Mouse (Mus musculus) B cell, adult (primary cell): Measurements from ENCODE around the gene Erv3. TPM values are rescaled to one million over a fixed set of nuclear protein-coding genes. Genes with fewer than 3 reads are reported as not detected.

Experiments
- total RNA-seq: library from RNA; stranded (reverse); gene quantifications from 4 replicates; pipeline ENCODE4 v1.2.4, GENCODE M21; 2023; ENCODE audit not compliant: inconsistent age

The Erv3 gene
- not detected in 4 replicates for total RNA-seq

DNA sequence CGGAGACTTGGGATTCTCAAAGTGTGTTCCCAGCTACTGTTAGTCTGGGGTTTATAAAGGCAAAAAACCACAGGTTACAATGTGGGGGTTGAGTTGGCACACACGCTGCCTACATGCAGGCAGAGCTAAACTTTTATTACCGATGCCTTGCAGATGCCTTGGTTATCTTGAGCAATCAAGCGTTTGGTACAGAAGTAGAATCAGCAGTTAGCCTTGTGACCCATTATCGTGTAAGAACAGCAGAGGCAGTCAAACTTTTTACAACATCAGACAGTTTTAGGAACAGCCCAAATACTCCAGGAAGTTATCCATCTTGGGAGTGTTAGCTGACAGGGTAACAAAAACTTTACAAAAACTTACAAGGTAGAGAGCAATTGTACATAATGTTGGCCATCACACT, at the start of gene Erv3:
TSS of gene Erv3 (minus strand) at position 27 of the 400 bp plus-strand sequence.

Other genes with a start within 250 kb of the Erv3 start
- 5.0 to 6.2 TPM (median 5.2 TPM) in 4 replicates for gene Prnp, start 50.2 kb upstream of the Erv3 start, total RNA-seq
- gene Prn, start 50.2 kb upstream of the Erv3 start, total RNA-seq = not detected in 4 replicates
- gene Prnd, start 91.1 kb upstream of the Erv3 start, total RNA-seq = not detected in 4 replicates
- 215 to 231 TPM (median 225 TPM) in 4 replicates for gene Rassf2, start 170.5 kb upstream of the Erv3 start, total RNA-seq